Mouse (Mus musculus) B cell, adult 62 days (primary cell): ENCODE results near the gene Clpb. TPM values are rescaled to one million over a fixed set of nuclear protein-coding genes. Genes with fewer than 3 reads are reported as not detected.

Experiments used
- total RNA-seq: library from RNA; stranded (reverse); gene quantifications from 4 replicates; pipeline ENCODE4 v1.2.4, GENCODE M21; 2023

Gene Clpb
- total RNA-seq = 14.1 to 20.2 TPM (median 16.1 TPM) in 4 replicates

GRCm38 (mm10) chr7:101663514-101664159, at the start of gene Clpb:
Gene Clpb, plus strand, starts transcription at chr7:101663633.

GRCm38 (mm10) chr7:101817861-101818401, 154.5 kb downstream of the Clpb start, which contains the start of gene Phox2a:
Gene Phox2a, plus strand, starts transcription at chr7:101818313.

GRCm38 (mm10) chr7:101837606-101838471, 174.4 kb downstream of the Clpb start, which contains the start of gene Inppl1:
Gene Inppl1, minus strand, starts transcription at chr7:101838229.

Other genes starting within 250 kb of the Clpb start
- 45.8 to 70.9 TPM (median 55.5 TPM) in 4 replicates for gene Pde2a, start 241.9 kb upstream of the Clpb start, total RNA-seq
- gene Art2b, start 78.0 kb upstream of the Clpb start, total RNA-seq = 0.21 TPM in 1 of 4 replicates, not detected in the others
- not detected in 4 replicates for gene Phox2a, start 154.7 kb downstream of the Clpb start, total RNA-seq
- 42.4 to 55.9 TPM (median 50.3 TPM) in 4 replicates for gene Inppl1, start 174.6 kb downstream of the Clpb start, total RNA-seq
- gene Folr2, start 193.6 kb downstream of the Clpb start, total RNA-seq = 1.0 to 2.5 TPM (median 1.3 TPM) in 3 of 4 replicates, not detected in the other
- 100 to 130 TPM (median 106 TPM) in 4 replicates for gene Anapc15, start 200.1 kb downstream of the Clpb start, total RNA-seq
- not detected in 4 replicates for gene Folr1, start 207.2 kb downstream of the Clpb start, total RNA-seq
- gene Lamtor1, start 242.3 kb downstream of the Clpb start, total RNA-seq = 74.8 to 82.1 TPM (median 78.5 TPM) in 4 replicates
- 0.25 to 0.54 TPM (median 0.52 TPM) in 3 of 4 replicates, not detected in the other for gene Tomt, start 242.7 kb downstream of the Clpb start, total RNA-seq